Mouse (Mus musculus) hindbrain, embryonic 11.5 days (tissue): ENCODE results near the gene Dmbx1. TPM values are rescaled to one million over a fixed set of nuclear protein-coding genes. Genes with fewer than 3 reads are reported as not detected.
A peak's percentile ranks its signal among the peaks of the same experiment; 100 is the strongest.

Experiments used
- ATAC-seq: fragments of 200-750 bp; cut with Nextera tagmentation; 2 replicates; pipeline ENCODE4 v1.8.0; 2017; ENCODE audit warnings: mild to moderate bottlenecking, moderate TSS enrichment, moderate library complexity; ENCODE audit not compliant: low FRiP score
- DNase-seq: peaks from one replicate; pipeline ENCODE4 v3.0.0-alpha.2; 2015; ENCODE audit warnings: low spot score
- H3K27ac ChIP-seq: fragments of 300-500 bp; sonication (generic); 2 replicates; pipeline ENCODE4 v1.5.1; 2014; ENCODE audit warnings: mild to moderate bottlenecking, low read depth, low read length
- H3K27me3 ChIP-seq: fragments of 300-500 bp; sonication (generic); 2 replicates; pipeline ENCODE4 v1.6.1; 2014; ENCODE audit warnings: mild to moderate bottlenecking, low read length, moderate library complexity, mixed read lengths; ENCODE audit not compliant: control insufficient read depth, insufficient read depth
- H3K36me3 ChIP-seq: fragments of 300-500 bp; sonication (generic); 2 replicates; pipeline ENCODE4 v1.6.1; 2014; ENCODE audit warnings: mild to moderate bottlenecking, low read length, moderate library complexity, mixed read lengths; ENCODE audit not compliant: control insufficient read depth, insufficient read depth
- H3K4me1 ChIP-seq: fragments of 300-500 bp; sonication (generic); replicated peaks from 2 replicates; pipeline ENCODE4 v1.6.1; 2014; ENCODE audit warnings: low read length, mixed read lengths; ENCODE audit not compliant: control insufficient read depth, insufficient read depth
- H3K4me2 ChIP-seq: fragments of 300-500 bp; sonication (generic); replicated peaks from 2 replicates; pipeline ENCODE4 v1.6.1; 2014; ENCODE audit warnings: mild to moderate bottlenecking, low read depth, low read length
- H3K4me3 ChIP-seq: fragments of 300-500 bp; sonication (generic); 2 replicates; pipeline ENCODE4 v1.5.1; 2014; ENCODE audit warnings: low read depth, low read length
- H3K9ac ChIP-seq: fragments of 300-500 bp; sonication (generic); 2 replicates; pipeline ENCODE4 v1.6.1; 2014; ENCODE audit warnings: low read depth, low read length
- H3K9me3 ChIP-seq: fragments of 300-500 bp; sonication (generic); 2 replicates; pipeline ENCODE4 v1.6.1; 2016; ENCODE audit warnings: low read length; ENCODE audit not compliant: control insufficient read depth
- WGBS: fragments of 180-500 bp; shearing (Covaris S2); extraction: QIAGEN DNeasy Blood & Tissue Kit; methylation state at CpG from one replicate; pipeline ENCODE4 v1.1.7; 2014; 5-methylcytosine and 5-hydroxymethylcytosine counted together
- polyA plus RNA-seq: library from polyadenylated mRNA; unstranded; fragments of >200 nt; fragmentation: Nextera tagmentation; extraction: Ambion mirVana; gene quantifications from 2 replicates; pipeline ENCODE4 v1.2.1, GENCODE M21; 2014

The Dmbx1 gene
- polyA plus RNA-seq, 1 experiment from 2014 or later = 2.4 TPM

- Histone ChIP-seq H3K4me3 (peak overlapping the region; percentile 13), H3K4me2 (peak overlapping the region; percentile 5; the same call in 1 of the 2 replicates), H3K4me1 (peaks cover 21% of the 10 kb centered on the region), H3K27me3 (peaks cover 96% of the 10 kb centered on the region), H3K36me3 (no peaks in the 10 kb centered on the region), H3K9me3 (no peaks in the 10 kb centered on the region), H3K27ac (no peak overlapping the region), H3K9ac (no peak overlapping the region)
- DNase-seq (peak; percentile 59), ATAC-seq (0 out of 2 replicates have a peak, but pooled peaks have one; percentile 8)
- 1% methylated on average over 19 of the region's 19 CpGs for WGBS
Measured at GRCm38 (mm10) chr4:115937061-115937976, 2.4 kb downstream of the Dmbx1 start.

- Histone ChIP-seq H3K36me3 (no peaks in the 10 kb centered on the region), H3K9ac (no peak overlapping the region), H3K9me3 (no peaks in the 10 kb centered on the region), H3K4me1 (peaks cover 21% of the 10 kb centered on the region), H3K4me3 (peak overlapping the region; percentile 13), H3K27ac (no peak overlapping the region), H3K27me3 (peaks cover 95% of the 10 kb centered on the region), H3K4me2 (0 out of 2 replicates have a peak overlapping the region, but pooled peaks have one; percentile 2)
- ATAC-seq (peak; percentile 51; the same call in 1 of the 2 replicates), DNase-seq (no peak)
- under 1% methylated on average over 20 of the region's 20 CpGs for WGBS
Measured at GRCm38 (mm10) chr4:115936646-115937045, 3.1 kb downstream of the Dmbx1 start.

- ATAC-seq = no peak
- Histone ChIP-seq H3K4me1 (peaks cover 21% of the 10 kb centered on the region), H3K27me3 (peaks cover 93% of the 10 kb centered on the region), H3K36me3 (no peaks in the 10 kb centered on the region), H3K27ac (no peak overlapping the region), H3K4me2 (peak overlapping the region; percentile 2; the same call in 1 of the 2 replicates), H3K9ac (peak overlapping the region; percentile 19; the same call in 1 of the 2 replicates), H3K4me3 (peak overlapping the region; percentile 13; the same call in 1 of the 2 replicates), H3K9me3 (no peaks in the 10 kb centered on the region)
- under 1% methylated on average over 36 of the region's 36 CpGs for whole genome bisulfite sequencing
- DNase-seq = peak; percentile 68
Measured at GRCm38 (mm10) chr4:115935835-115936581, 3.7 kb downstream of the Dmbx1 start.

GRCm38 (mm10) chr4:115931556-115932088, 8.1 kb downstream of the Dmbx1 start:
- peak; percentile 50 for ATAC-seq

GRCm38 (mm10) chr4:115927637-115928036, 12.1 kb downstream of the Dmbx1 start:
- Histone ChIP-seq H3K27me3 (peaks cover 28% of the 10 kb centered on the region), H3K4me2 (no peak overlapping the region), H3K4me1 (no peaks in the 10 kb centered on the region), H3K27ac (no peak overlapping the region), H3K4me3 (no peak overlapping the region), H3K9me3 (no peaks in the 10 kb centered on the region), H3K36me3 (no peaks in the 10 kb centered on the region), H3K9ac (no peak overlapping the region)
- DNase-seq (no peak), ATAC-seq (no peak)
- WGBS = 74% methylated on average over 7 of the region's 7 CpGs

More at GRCm38 (mm10) chr4:115931556-115932088, 8.1 kb downstream of the Dmbx1 start:
- 45% methylated on average over 13 of the region's 13 CpGs for WGBS
- no peaks in the 10 kb centered on the region for H3K36me3 ChIP-seq
- no peak overlapping the region for H3K27ac ChIP-seq
- DNase-seq = no peak
- no peak overlapping the region for H3K9ac ChIP-seq
- H3K9me3 ChIP-seq = no peaks in the 10 kb centered on the region
- H3K27me3 ChIP-seq = peaks cover 65% of the 10 kb centered on the region
- no peak overlapping the region for H3K4me2 ChIP-seq
- no peak overlapping the region for H3K4me3 ChIP-seq
- peaks cover 7% of the 10 kb centered on the region for H3K4me1 ChIP-seq

GRCm38 (mm10) chr4:115923262-115923880, 16.4 kb downstream of the Dmbx1 start:
- no peak overlapping the region for H3K9ac ChIP-seq
- H3K9me3 ChIP-seq = no peaks in the 10 kb centered on the region
- 0 out of 2 replicates have a peak, but pooled peaks cover 2% of the 10 kb centered on the region for H3K36me3 ChIP-seq
- WGBS = 76% methylated on average over 16 of the region's 16 CpGs
- no peak overlapping the region for H3K4me3 ChIP-seq
- no peaks in the 10 kb centered on the region for H3K4me1 ChIP-seq
- no peak overlapping the region for H3K4me2 ChIP-seq
- H3K27ac ChIP-seq = no peak overlapping the region
- ATAC-seq (no peak), DNase-seq (no peak)
- H3K27me3 ChIP-seq = peaks cover 7% of the 10 kb centered on the region; the same call in 1 of the 2 replicates

- 0 out of 2 replicates have a peak, but pooled peaks cover 2% of the 10 kb centered on the region for H3K36me3 ChIP-seq
- ATAC-seq (no peak), DNase-seq (no peak)
- 89% methylated on average over 5 of the region's 5 CpGs for WGBS
- no peak overlapping the region for H3K4me2 ChIP-seq
- H3K4me3 ChIP-seq = no peak overlapping the region
- H3K9me3 ChIP-seq = no peaks in the 10 kb centered on the region
- H3K27me3 ChIP-seq = peaks cover 13% of the 10 kb centered on the region
- H3K9ac ChIP-seq = no peak overlapping the region
- H3K4me1 ChIP-seq = no peaks in the 10 kb centered on the region
- no peak overlapping the region for H3K27ac ChIP-seq
Measured at GRCm38 (mm10) chr4:115922688-115923087, 17.0 kb downstream of the Dmbx1 start.

GRCm38 (mm10) chr4:115919911-115920310, 19.8 kb downstream of the Dmbx1 start:
- H3K27ac ChIP-seq = no peak overlapping the region
- no peak overlapping the region for H3K4me2 ChIP-seq
- H3K27me3 ChIP-seq = peaks cover 18% of the 10 kb centered on the region
- ATAC-seq (no peak), DNase-seq (no peak)
- H3K4me1 ChIP-seq = no peaks in the 10 kb centered on the region
- no peaks in the 10 kb centered on the region for H3K9me3 ChIP-seq
- WGBS = 72% methylated on average over 16 of the region's 16 CpGs
- H3K36me3 ChIP-seq = 0 out of 2 replicates have a peak, but pooled peaks cover 2% of the 10 kb centered on the region
- H3K9ac ChIP-seq = no peak overlapping the region
- H3K4me3 ChIP-seq = no peak overlapping the region
